Mouse (Mus musculus) midbrain, embryonic 16.5 days (tissue): ENCODE results near the gene Arf3. TPM values are rescaled to one million over a fixed set of nuclear protein-coding genes. Genes with fewer than 3 reads are reported as not detected.

Experiments used
- ATAC-seq: fragments of 200-750 bp; cut with Nextera tagmentation; 2 replicates; pipeline ENCODE4 v1.8.0; 2017; ENCODE audit warnings: moderate TSS enrichment
- H3K27ac ChIP-seq: fragments of 300-500 bp; sonication (generic); 2 replicates; pipeline ENCODE4 v1.5.1; 2014; ENCODE audit warnings: mild to moderate bottlenecking, low read length, mixed read lengths
- H3K27me3 ChIP-seq: fragments of 300-500 bp; sonication (generic); 2 replicates; pipeline ENCODE4 v1.6.1; 2014; ENCODE audit warnings: low read depth, low read length, mixed read lengths; ENCODE audit not compliant: control insufficient read depth, insufficient read depth
- H3K36me3 ChIP-seq: fragments of 300-500 bp; sonication (generic); 2 replicates; pipeline ENCODE4 v1.6.1; 2014; ENCODE audit warnings: mild to moderate bottlenecking, low read length, moderate library complexity, mixed read lengths; ENCODE audit not compliant: control insufficient read depth, insufficient read depth
- H3K4me1 ChIP-seq: fragments of 300-500 bp; sonication (generic); 2 replicates; pipeline ENCODE4 v1.6.1; 2014; ENCODE audit warnings: mild to moderate bottlenecking, low read length, mixed read lengths; ENCODE audit not compliant: control insufficient read depth, insufficient read depth
- H3K4me2 ChIP-seq: fragments of 300-500 bp; sonication (generic); 2 replicates; pipeline ENCODE4 v1.6.1; 2014; ENCODE audit warnings: mild to moderate bottlenecking, low read length, mixed read lengths
- H3K4me3 ChIP-seq: fragments of 300-500 bp; sonication (generic); 2 replicates; pipeline ENCODE4 v1.5.1; 2014; ENCODE audit warnings: low read depth, mild to moderate bottlenecking, low read length, moderate library complexity, mixed read lengths
- H3K9ac ChIP-seq: fragments of 300-500 bp; sonication (generic); 2 replicates; pipeline ENCODE4 v1.6.1; 2014; ENCODE audit warnings: low read depth, low read length, mixed read lengths
- H3K9me3 ChIP-seq: fragments of 300-500 bp; sonication (generic); replicated peaks from 2 replicates; pipeline ENCODE4 v1.6.1; 2014; ENCODE audit warnings: mild to moderate bottlenecking, low read length, mixed read lengths; ENCODE audit not compliant: control insufficient read depth, poor library complexity, severe bottlenecking
- WGBS: fragments of 180-500 bp; shearing (Covaris S2); extraction: QIAGEN DNeasy Blood & Tissue Kit; methylation state at CpG from one replicate; pipeline ENCODE4 v1.1.7; 2014; 5-methylcytosine and 5-hydroxymethylcytosine counted together
- polyA plus RNA-seq: library from polyadenylated mRNA; unstranded; fragments of >200 nt; fragmentation: Nextera tagmentation; extraction: Ambion mirVana; gene quantifications from 2 replicates; pipeline ENCODE4 v1.2.1, GENCODE M21; 2015

Arf3 gene
- polyA plus RNA-seq, 1 experiment from 2014 or later: 102 TPM

GRCm38 (mm10) chr15:98726079-98726478 is 36.9 kb downstream of the Arf3 start:
- Histone ChIP-seq H3K36me3 (no peaks in the 10 kb centered on the region), H3K27ac (no peak overlapping the region), H3K4me1 (peaks cover 11% of the 10 kb centered on the region), H3K4me2 (no peak overlapping the region), H3K9ac (no peak overlapping the region), H3K9me3 (no peaks in the 10 kb centered on the region), H3K27me3 (peaks cover 14% of the 10 kb centered on the region), H3K4me3 (no peak overlapping the region)
- 71% methylated on average over 4 of the region's 4 CpGs for WGBS
- no peak for ATAC-seq

GRCm38 (mm10) chr15:98724441-98724840 is 38.6 kb downstream of the Arf3 start:
- no peaks in the 10 kb centered on the region for H3K9me3 ChIP-seq
- peaks cover 11% of the 10 kb centered on the region for H3K27me3 ChIP-seq
- no peak overlapping the region for H3K9ac ChIP-seq
- no peak overlapping the region for H3K27ac ChIP-seq
- peaks cover 11% of the 10 kb centered on the region for H3K4me1 ChIP-seq
- no peak overlapping the region for H3K4me3 ChIP-seq
- WGBS: 34% methylated on average over 18 of the region's 19 CpGs
- H3K4me2 ChIP-seq: peak overlapping the region; percentile 15; the same call in 1 of the 2 replicates
- ATAC-seq: no peak
- H3K36me3 ChIP-seq: no peaks in the 10 kb centered on the region

- Histone ChIP-seq H3K4me3 (no peak overlapping the region), H3K9ac (no peak overlapping the region), H3K36me3 (no peaks in the 10 kb centered on the region), H3K27ac (no peak overlapping the region), H3K4me1 (peaks cover 9% of the 10 kb centered on the region), H3K9me3 (no peaks in the 10 kb centered on the region), H3K27me3 (peaks cover 11% of the 10 kb centered on the region), H3K4me2 (no peak overlapping the region)
- no peak for ATAC-seq
- 73% methylated on average over 14 of the region's 14 CpGs for WGBS
Observed at GRCm38 (mm10) chr15:98722854-98723253, 40.2 kb downstream of the Arf3 start.

GRCm38 (mm10) chr15:98722191-98722590 is 40.8 kb downstream of the Arf3 start:
- H3K9me3 ChIP-seq: no peaks in the 10 kb centered on the region
- H3K27ac ChIP-seq: no peak overlapping the region
- H3K4me3 ChIP-seq: no peak overlapping the region
- no peak overlapping the region for H3K4me2 ChIP-seq
- WGBS: 74% methylated on average over 8 of the region's 8 CpGs
- H3K9ac ChIP-seq: no peak overlapping the region
- H3K27me3 ChIP-seq: peaks cover 11% of the 10 kb centered on the region; the same call in 1 of the 2 replicates
- peaks cover 3% of the 10 kb centered on the region; the same call in 1 of the 2 replicates for H3K4me1 ChIP-seq
- no peak for ATAC-seq
- H3K36me3 ChIP-seq: no peaks in the 10 kb centered on the region

- Histone ChIP-seq H3K4me1 (no peaks in the 10 kb centered on the region), H3K9ac (no peak overlapping the region), H3K4me2 (no peak overlapping the region), H3K4me3 (no peak overlapping the region), H3K27ac (no peak overlapping the region), H3K36me3 (no peaks in the 10 kb centered on the region), H3K9me3 (no peaks in the 10 kb centered on the region), H3K27me3 (no peaks in the 10 kb centered on the region)
- 72% methylated on average over 16 of the region's 16 CpGs for WGBS
- no peak for ATAC-seq
Observed at GRCm38 (mm10) chr15:98717301-98717700, 45.7 kb downstream of the Arf3 start.

- no peak overlapping the region for H3K9ac ChIP-seq
- no peaks in the 10 kb centered on the region for H3K4me1 ChIP-seq
- H3K27me3 ChIP-seq: no peaks in the 10 kb centered on the region
- WGBS: 70% methylated on average over 5 of the region's 5 CpGs
- H3K27ac ChIP-seq: no peak overlapping the region
- H3K4me3 ChIP-seq: no peak overlapping the region
- no peaks in the 10 kb centered on the region for H3K36me3 ChIP-seq
- ATAC-seq: no peak
- H3K9me3 ChIP-seq: no peaks in the 10 kb centered on the region
- H3K4me2 ChIP-seq: no peak overlapping the region
Observed at GRCm38 (mm10) chr15:98714230-98714652, 48.8 kb downstream of the Arf3 start.

GRCm38 (mm10) chr15:98710442-98710841 is 52.6 kb downstream of the Arf3 start:
- Histone ChIP-seq H3K4me1 (peaks cover 3% of the 10 kb centered on the region; the same call in 1 of the 2 replicates), H3K36me3 (no peaks in the 10 kb centered on the region), H3K9me3 (no peaks in the 10 kb centered on the region), H3K27me3 (no peaks in the 10 kb centered on the region), H3K4me2 (no peak overlapping the region), H3K4me3 (no peak overlapping the region), H3K9ac (no peak overlapping the region), H3K27ac (no peak overlapping the region)
- WGBS: 13% methylated on average over 9 of the region's 9 CpGs
- ATAC-seq: no peak

- Histone ChIP-seq H3K4me3 (peak within 1 kb of the TSS; percentile 45), H3K27ac (no peak within 1 kb of the TSS), H3K9me3 (no peaks in the 10 kb centered on the region), H3K27me3 (no peaks in the 10 kb centered on the region), H3K9ac (peak within 1 kb of the TSS; percentile 63), H3K4me2 (peak within 1 kb of the TSS; percentile 67), H3K4me1 (peaks cover 3% of the 10 kb centered on the region; the same call in 1 of the 2 replicates), H3K36me3 (no peaks in the 10 kb centered on the region)
- peak; percentile 66; the same call in 1 of the 2 replicates for ATAC-seq
- WGBS: 17% methylated on average over 16 of the region's 16 CpGs
Observed at GRCm38 (mm10) chr15:98707766-98708372, 55.1 kb downstream of the Arf3 start, which contains the start of gene Ccdc65. TSS of gene Ccdc65 (plus strand) at chr15:98708207.

GRCm38 (mm10) chr15:98704312-98704711 is 58.7 kb downstream of the Arf3 start:
- H3K9me3 ChIP-seq: no peaks in the 10 kb centered on the region
- WGBS: 72% methylated on average over 9 of the region's 9 CpGs
- no peak overlapping the region for H3K4me3 ChIP-seq
- ATAC-seq: no peak
- no peak overlapping the region for H3K27ac ChIP-seq
- H3K4me2 ChIP-seq: no peak overlapping the region
- peaks cover 10% of the 10 kb centered on the region for H3K4me1 ChIP-seq
- peaks cover 15% of the 10 kb centered on the region for H3K27me3 ChIP-seq
- H3K9ac ChIP-seq: no peak overlapping the region
- no peaks in the 10 kb centered on the region for H3K36me3 ChIP-seq
